Mouse (Mus musculus) kidney, postnatal 25 days (tissue): ENCODE data around the gene Fam135a.
A peak's percentile ranks its signal among the peaks of the same experiment; 100 is the strongest.

Experiments used
- DNase-seq, 2 experiments: peaks; one replicate each; pipeline ENCODE4 v3.0.0; 2021; ENCODE audit warnings: mixed read lengths in 2 of 2

Fam135a gene

DNA sequence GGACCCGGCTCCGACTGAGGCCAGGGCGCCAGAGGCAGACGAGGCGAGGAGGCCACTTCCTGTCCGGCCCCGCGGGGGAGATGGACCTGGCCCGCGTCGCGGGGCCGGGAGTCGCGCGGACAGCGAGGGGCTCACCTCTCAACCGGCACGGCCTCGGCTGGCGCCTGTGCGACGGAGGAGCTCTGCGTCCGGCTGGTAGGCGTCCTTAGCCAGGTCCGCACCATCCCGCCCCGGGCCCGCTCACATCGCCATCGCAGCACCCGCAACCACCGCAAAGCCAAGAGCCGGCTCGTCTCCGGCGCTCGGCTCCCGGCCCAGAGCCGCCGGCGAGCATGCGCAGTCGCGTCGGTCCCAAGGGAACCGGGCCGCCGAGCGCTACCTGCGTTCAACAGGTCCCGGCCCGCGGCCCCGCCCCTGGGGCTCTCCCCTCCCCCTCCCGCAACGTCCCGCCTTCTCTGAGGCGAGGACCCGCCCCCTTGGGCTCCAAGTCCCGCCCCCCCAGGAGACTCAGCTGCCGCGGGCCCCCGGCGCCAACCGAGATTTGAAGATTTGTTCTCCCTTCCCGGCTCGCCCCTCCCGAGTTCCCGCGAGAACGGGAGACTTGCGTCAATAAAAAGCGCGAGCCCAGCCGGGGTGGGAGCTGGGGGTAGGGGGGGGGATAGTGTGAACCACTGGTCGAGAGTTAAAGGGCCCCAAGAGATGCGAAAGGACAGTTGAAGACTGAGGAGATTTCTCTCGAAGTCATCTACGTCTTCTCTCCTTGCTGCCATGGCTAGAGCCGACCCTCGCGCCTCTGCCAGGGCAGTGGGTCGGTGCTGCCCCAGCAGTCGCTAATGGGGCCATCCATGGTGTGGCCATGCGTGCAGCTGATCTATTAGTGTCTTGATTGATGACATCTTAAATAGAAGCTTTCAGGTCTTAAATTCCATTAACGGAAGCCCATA is at the start of gene Fam135a:
Gene Fam135a (minus strand): TSS at position 416 of the 944 bp plus-strand sequence.
- peak; percentile 96 to 97 for DNase-seq

DNA sequence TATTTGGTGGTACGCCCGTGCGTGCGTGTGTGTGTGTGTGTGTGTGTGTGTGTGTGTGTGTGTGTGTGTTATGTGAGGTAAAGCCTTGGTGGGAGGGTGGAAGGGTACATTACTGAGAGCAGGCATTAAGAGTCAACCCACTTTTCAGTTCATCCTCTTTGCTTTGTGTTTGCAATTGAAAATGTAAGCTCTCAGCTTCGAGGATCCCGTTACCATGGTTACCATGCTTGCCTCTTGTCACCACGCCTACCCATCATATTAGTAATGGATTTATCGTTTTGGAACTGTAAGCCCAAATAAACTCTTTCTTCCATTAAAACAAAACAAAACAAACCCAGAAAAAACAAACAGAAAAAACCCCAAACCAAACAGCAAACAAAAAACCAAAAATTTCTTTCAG is 43.4 kb upstream of the Fam135a start:
- no peak for DNase-seq

DNA sequence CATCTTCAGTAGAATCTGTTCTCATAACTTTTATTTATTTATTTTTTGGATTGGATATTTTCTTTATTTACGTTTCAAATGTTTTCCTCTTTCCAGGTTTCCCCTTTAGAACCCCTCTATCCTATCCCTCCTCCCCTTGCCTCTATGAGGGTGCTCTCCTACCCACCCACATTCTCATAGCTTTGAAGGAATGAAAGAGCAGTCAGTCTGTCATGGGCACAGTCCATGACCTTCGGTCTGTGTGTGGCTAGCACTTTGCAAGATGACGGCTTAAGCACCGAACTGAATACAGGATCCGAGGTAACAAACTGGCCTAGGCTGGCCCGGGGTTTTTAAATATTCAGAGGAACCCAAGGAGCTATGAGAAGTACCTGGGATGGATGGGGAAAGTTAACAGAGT is 40.4 kb upstream of the Fam135a start:
- no peak for DNase-seq

DNA sequence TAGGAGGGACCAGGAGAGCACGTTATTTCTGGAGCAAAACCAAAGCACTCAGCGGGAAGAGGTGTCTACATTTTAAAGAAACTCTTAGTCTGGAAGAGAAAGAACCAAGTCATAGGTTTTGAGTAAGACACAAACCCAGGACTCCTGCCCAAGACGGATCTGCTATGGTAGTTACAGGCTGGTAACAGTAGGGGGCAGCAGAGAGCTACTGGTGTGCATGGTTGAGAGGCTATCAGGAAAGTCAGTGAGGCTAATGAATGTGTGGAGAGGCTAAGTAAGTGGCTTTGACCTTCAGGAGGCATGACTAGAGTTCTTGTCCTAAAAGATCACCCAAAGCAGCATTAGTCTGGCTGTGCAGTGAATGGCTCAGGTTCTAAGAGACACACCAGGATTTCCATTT is 37.0 kb upstream of the Fam135a start:
- DNase-seq: peak; percentile 44 to 62

DNA sequence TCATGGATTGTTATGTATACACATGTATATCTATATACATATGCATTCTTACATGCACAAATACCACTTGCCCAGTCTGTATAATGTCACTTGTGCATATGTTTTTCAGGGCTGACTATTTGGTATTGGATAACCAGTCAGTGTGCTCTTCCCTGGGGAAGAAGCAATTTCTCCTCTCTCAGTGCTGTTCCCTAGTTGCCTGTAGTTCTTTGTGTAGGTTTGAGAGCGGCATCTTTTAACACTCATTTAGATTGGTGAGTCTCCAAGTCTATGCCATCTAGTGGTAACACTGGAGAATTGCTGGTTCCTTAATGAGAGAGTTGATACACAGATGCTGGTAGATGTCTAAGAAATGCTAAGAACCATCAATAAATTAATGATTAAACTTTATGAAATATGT is 34.7 kb upstream of the Fam135a start:
- no peak for DNase-seq

DNA sequence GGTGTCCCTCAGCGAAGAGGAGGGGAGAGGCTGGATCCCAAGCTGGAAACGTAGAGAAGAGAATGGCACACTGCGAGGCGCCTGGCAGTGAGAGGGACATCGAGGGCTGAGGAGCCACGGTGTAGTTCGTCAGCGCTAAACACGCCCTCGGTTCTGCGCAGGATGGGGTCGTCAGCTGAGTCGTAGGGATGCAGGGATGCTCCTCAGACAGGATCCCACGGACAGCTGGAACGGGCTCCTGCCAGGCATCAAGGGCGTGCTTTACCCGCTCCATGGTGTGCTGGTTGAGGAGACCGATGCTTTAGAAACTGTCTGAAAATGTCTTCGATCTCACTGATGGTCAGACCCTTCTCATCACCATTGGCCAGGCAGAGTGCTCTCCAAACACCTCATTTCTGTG is 33.7 kb upstream of the Fam135a start:
- no peak for DNase-seq

DNA sequence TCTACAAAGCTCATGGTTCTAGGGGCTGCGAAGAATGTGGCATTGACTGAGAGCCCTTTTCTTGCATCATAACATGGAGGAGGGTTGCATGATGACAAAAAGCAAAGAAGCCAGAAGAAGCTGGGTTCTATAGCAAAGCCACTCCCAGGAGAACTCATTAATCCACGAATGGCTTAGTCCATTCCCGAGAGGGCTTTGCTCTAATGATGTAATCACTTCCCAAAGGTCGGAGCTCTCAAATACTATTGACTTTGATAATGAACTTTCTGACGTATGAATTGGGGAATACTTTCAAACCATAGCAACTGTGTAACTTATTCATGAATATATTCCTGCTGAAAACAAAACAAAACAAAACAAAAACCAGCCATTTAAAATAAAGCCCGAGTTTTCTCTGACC is 27.7 kb upstream of the Fam135a start:
- DNase-seq: no peak

DNA sequence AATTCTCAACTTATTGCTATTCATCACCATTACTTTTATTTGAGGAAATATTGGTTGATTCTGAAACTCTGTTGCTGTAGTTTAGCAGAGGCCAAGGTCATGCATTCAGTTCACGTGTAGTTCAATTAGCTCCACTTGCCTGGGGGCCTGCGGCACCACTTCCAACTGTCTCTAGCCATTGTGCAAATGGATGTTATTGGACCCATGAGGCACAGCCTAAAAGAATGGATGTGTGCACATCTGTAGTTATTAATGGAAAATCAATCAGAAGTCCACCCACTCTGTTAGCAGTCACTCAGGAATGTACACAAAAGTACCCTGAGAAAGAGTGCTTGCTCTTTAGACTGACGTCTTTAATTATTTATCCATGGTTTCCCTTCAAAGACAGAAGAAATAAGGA is 24.5 kb upstream of the Fam135a start:
- no peak for DNase-seq

DNA sequence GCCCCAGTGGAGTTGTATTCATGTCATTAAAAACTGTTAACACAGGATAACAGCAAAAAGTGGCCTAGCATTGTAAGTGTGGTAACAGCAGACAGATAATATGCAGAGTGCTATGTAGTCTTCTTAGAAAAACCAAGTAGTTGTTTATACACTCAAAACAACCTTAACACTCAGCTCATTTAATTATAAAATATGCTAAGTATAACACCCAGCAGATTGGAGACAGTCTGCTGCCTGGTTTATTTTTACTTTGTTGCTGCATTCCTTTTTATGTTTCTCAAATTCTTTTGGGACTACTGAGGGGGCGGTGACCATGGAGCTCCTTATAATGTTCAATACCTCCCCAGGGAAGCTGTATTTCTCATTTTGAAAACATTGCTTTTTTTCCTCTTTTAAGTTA is 22.4 kb upstream of the Fam135a start:
- no peak for DNase-seq

DNA sequence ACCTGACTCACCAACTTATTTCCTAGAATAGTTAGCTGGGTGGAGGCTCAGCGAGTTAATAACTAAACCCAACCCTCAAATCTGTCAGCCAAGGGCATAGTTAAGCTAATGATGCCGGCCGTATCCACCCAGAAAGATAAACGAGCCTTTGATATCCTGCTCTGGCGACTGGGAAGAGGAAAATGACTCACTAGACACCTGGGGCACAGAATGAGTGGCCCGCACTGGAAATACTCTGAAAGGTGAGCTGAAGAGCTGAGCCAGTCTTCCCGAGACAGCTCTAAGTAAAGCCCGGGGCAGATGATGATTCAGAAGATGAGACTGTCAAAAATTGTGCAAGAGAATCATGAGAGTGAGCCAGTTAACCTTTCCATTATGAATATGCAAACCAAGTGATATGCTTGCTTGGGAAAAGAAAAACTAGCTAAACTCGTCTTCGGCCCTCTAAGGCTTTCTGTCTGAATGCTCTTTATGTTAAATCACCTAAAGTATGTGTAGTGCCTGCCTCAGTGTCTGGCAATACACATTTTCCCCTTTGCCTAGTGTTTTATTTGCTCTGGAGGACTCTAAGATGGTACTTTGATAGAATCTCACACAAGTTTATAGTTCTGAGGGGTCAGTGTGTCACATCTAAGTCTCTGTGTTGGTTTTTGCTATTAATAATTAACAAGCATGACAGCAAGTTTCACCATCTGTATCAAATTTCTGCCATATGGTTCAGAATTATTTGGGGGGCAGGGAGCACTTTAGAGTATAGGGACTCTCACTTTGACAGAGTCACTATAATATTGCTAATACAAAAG is 8.0 kb upstream of the Fam135a start:
- peak; percentile 36 to 38 for DNase-seq

DNA sequence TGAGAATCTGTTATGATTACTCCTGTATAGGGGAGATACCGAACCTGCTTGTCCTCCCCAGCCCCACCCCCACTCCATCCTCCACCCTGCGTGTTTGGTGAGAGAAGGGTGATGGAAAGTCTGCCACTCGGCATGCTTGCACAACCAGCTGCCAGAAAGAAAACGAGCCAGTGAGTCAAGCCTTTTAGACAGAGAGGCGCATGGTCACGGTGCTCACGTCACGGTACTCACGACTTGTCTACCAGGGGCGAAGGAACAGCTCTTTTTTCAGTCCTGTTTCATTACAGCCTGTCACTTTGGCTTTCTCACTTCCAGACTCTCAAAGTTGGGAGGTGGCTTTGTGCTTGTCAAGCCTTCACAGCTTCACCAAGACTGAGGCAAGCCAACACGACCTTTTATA is 7.2 kb upstream of the Fam135a start:
- DNase-seq: peak; percentile 15 to 48

DNA sequence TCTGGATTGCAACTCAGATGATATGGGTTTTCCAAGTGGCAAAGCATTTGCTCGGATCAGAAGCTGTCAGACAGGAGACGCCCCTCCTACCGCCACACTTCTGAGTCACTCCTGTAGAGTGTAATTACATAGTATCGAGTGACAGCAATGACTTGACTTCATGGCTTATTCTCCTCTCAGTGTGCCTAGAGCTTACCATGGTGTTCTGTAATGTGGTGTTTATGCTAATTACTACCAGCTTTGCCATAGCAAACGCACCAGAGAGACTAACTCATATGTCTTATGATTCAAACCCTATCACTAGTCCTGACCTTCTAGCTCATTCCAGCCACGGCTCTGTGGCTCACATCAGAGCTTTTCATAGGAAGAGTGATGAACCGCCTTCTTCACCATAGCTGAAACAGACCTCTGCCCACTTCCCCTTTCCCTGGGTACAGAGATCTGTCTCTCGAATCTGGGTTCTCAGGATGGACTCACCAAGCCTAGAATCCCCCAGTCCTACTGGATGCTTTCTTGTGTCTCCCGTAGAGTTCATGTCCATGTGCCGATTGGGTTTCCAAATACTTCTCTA is 2.5 kb upstream of the Fam135a start:
- DNase-seq: no peak

DNA sequence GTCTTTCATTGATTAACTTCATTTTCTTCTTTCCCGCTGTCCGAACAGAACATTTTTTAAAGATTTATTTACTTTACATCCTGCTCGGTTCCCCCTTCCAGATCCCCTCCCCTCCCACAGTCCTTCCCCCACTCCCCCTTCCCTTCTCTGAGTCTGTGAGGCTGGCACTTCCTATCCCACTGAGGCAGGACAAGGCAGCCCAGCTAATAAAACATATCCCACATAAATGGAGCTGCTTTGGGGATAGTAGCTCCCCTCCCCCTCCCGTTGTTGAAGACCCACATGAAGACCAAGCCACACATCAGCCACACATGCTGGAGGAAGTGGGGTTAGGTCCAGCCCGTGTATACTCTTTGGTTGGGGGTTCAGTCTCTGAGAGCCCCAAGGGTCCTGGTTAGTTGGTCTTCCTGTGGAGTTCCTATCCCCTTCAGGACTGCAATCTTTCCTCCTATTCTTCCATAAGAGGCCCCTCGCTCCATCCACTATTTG is 773 bp upstream of the Fam135a start:
- no peak for DNase-seq

DNA sequence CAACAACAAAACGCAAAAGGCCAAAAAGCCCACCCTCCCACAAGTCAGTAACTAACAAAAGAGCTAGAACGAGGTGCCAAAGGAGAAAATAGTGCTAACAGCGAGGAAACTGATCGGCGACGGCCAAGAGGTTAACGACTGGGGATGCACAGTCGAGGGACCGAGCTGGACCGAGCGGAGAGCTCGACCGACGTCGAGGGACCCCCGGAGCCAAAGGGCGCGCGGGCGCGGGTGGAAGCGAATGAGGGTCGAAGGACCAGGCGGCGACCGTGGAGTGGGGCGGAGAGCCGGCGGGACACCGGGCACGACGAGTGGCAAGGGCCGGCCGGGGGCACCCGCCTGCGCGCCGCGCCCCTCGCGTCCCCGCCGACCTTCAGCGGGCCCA is 608 bp downstream of the Fam135a start:
- no peak for DNase-seq

DNA sequence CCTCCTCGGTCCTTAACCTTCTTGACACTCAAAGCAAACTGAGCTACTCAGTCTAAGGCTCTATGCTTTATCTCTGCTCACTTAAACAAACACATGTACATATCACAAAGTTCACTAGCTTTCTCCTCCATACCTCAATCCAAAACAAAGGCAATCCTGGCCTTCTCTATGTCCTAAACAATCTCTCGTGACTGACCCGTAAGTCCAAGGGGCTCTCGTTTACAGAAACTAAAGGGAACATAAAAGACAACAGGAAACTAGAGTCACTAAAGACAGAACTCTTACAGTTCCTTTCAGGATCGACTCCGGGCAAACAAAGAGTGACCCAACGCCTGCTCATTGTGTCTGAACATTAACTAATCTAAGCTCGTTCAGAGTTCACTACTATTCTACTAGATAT is 2.6 kb downstream of the Fam135a start:
- no peak for DNase-seq

DNA sequence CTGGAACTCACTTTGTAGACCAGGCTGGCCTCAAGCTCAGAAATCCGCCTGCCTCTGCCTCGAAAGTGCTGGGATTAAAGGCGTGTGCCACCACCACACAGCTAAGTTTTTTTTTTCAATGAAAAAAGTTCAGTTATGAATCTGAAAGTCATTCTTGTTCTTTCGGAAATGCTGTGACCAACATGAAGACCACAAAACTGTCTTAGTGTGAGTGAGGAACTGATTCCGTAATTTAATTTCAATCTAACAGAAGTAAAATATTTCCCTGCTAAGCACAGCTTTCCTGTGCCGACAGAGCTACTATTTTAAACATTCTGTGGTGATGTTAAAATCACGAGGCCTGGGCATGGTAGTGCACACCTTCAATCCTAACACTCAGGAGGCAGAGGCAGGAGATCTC is 7.7 kb downstream of the Fam135a start:
- DNase-seq: no peak

DNA sequence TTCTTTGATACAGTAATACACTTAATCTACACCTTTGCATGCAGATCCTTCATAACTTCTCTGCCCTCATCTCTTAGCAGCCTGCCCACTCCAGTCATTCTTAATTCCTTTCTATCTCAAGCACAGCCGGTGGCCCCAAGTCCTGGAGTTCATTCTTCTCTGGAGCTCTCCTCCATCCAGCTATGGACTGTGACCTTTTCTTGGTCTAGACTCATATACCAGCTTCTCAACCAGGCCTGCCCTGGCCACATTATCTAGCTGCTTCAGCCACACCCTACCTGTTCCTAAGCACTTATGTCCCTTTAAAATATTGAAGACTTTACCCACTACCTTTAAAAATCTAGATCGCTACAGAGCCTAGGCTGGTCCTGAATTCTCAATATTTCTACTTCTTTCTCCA is 9.5 kb downstream of the Fam135a start:
- DNase-seq: no peak

DNA sequence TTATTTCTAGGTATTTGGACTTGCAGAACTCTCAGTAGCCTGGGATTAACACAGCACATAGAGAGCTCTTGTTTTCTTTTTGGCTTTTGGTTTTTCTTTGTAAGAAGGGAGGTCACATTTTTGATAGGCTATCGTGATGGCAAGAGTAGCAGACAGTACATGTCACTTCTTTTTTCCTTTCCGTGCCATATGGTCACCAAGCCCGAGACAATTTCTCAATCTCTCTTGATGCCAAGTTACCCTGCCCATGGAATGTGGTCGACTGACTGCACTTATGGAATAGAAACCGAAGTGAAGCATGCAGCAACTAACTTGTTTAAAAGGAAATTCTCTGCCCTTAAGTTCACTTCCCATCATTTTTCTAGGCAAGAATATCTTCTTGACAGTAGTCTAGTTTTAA is 10.0 kb downstream of the Fam135a start:
- no peak for DNase-seq

DNA sequence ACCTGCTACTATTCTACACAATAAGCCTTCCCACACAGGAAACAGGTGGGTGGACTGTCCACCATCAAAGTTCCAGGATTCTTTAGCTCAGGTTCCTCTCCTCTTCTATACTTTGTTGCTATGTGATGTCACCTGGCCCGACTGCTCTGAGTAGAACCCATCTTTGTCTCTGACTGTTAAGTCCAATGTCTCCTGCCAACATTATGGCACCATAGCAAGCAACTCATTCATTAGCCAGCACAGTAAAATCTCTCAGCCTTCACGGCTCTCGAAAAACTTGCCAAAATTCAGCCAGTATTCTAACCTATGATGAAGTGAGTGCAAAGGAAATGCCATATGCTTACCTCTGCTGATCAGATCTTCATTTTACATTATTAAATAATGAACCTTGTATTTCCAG is 14.0 kb downstream of the Fam135a start:
- DNase-seq: no peak

DNA sequence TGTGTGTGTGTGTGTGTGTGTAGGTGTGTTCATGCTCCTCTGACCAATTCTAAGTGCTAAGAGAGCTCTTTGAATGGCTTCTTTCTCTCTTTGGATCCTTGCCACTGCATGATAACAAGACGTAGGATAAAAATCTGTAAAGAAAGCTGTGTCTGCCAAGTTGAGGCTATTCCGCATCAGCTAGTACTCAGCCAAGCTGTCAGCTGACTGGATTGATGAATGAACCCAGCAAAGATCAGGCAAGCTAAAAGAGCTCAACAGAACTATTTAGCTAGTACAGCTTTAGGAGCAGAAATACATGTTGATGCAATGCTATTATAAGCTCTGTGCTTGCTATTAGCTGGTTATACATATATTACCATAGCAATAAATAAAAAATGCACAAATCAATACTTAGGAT is 25.7 kb downstream of the Fam135a start:
- DNase-seq: no peak

DNA sequence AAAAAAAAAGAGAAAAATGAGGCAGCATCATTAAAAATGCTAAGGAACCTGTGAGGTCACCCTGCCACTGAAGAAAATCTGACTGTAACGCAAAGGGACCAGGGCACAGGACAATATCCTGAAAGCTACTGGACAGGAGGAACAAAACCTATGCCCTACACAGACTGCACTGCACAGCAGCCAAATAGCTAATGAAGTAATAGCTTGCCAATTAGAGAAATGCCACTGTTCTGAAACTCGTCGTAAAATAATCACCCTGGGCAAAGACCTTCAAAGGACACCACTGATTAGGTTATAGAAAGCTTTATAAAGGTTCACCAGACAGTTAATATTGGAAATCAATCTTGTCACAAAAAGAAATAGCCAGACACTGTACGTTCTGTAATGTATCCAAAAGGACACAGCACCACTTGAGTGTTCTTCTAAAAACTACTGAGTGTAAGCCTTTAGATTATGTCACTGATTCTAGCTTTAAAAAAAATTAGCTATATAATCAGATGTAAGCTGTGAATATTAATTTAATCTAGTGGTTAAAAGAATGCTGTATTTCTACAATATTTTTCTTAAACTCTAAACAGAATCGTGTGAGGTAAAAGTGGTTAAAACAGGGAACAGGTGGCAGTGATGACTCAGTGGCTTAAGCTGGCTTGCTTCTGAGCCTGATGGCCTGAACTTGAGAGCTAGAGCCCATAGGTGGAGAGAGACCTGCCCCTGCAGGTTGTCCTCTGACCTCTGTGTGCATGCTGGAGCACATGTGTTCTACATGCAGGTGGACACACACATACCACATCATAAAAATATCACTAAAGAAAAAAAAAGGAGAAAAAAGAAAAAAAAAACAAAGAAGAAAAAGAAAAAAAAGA is 26.5 kb downstream of the Fam135a start:
- no peak for DNase-seq

DNA sequence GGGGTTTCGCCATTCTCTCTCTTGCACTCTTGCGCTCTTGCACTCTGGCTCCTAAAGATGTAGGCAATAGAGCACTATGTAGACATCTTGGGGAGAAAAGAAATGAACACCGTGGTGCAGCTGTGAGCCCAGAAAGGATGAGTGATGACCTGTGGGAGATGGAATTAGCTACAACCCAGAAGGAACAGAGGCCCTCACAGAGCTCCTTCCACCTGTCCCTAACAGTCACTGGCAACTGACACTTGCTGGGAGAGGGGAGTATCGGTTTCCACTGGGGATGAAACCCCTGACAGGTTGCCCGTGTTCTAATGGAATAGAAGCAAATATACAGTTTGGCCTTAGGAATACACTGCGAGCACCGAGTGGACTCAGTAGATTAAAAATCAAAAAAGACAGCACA is 31.3 kb downstream of the Fam135a start:
- DNase-seq: no peak

DNA sequence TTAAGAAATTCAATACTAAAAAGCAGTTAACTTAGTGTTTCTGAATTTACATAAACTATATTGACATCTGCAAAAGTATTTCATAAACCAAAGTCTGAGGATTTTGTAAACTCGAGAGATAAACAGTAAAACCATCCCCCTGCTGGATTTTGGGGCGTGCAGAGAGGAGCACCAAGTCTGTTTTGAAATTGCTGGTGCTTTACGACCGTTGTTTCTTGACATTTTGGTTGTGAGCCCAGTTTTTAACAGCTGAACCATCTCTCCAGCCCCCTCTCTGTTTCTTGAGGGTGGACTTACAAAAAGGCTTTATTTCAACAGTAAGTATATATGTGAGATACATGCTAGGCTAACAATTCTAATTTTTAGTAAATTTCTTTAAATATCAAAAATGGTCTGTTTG is 33.4 kb downstream of the Fam135a start:
- no peak for DNase-seq
